Mouse (Mus musculus): ENCODE measurements around the gene Stk38. TPM values are rescaled to one million over a fixed set of nuclear protein-coding genes. Genes with fewer than 3 reads are reported as not detected.

Stk38 gene
- polyA plus RNA-seq, 1 experiment = 32.2 TPM

- Histone ChIP-seq H3K4me1 (peaks cover 69% of the 10 kb centered on the region), H3K36me3 (replicated peaks; ENCODE audit: low read length) (no peaks in the 10 kb centered on the region), H3K9me3 (no peaks in the 10 kb centered on the region), H3K4me3 (replicated peaks) (no peak overlapping the region), H3K27me3 (replicated peaks) (no peaks in the 10 kb centered on the region)
- TF ChIP-seq GATA1 (IDR thresholded peaks at IDR 0.05; ENCODE audit: borderline replicate concordance, low read length) (no peak), FLI1 (IDR thresholded peaks at IDR 0.05; ENCODE audit: low read length) (no peak)
Observed at GRCm38 (mm10) chr17:29024896-29025565, 17.2 kb upstream of the Stk38 start.

- Histone ChIP-seq H3K4me3 (replicated peaks) (peak overlapping the region; percentile 26), H3K4me1 (peaks cover 76% of the 10 kb centered on the region), H3K36me3 (replicated peaks; ENCODE audit: low read length) (no peaks in the 10 kb centered on the region), H3K9me3 (no peaks in the 10 kb centered on the region), H3K27me3 (replicated peaks) (no peaks in the 10 kb centered on the region)
- TF ChIP-seq FLI1 (IDR thresholded peaks at IDR 0.05; ENCODE audit: low read length) = no peak
- no peak for TF ChIP-seq GATA1 (IDR thresholded peaks at IDR 0.05; ENCODE audit: borderline replicate concordance, low read length)
Observed at GRCm38 (mm10) chr17:29024047-29024892, 16.5 kb upstream of the Stk38 start.

- Histone ChIP-seq H3K27me3 (replicated peaks) (no peaks in the 10 kb centered on the region), H3K9me3 (no peaks in the 10 kb centered on the region)
- no peak for TF ChIP-seq FLI1 (IDR thresholded peaks at IDR 0.05; ENCODE audit: low read length)
- TF ChIP-seq GATA1 (IDR thresholded peaks at IDR 0.05; ENCODE audit: borderline replicate concordance, low read length) = no peak
Observed at GRCm38 (mm10) chr17:29023346-29023745, 15.6 kb upstream of the Stk38 start.

DNA sequence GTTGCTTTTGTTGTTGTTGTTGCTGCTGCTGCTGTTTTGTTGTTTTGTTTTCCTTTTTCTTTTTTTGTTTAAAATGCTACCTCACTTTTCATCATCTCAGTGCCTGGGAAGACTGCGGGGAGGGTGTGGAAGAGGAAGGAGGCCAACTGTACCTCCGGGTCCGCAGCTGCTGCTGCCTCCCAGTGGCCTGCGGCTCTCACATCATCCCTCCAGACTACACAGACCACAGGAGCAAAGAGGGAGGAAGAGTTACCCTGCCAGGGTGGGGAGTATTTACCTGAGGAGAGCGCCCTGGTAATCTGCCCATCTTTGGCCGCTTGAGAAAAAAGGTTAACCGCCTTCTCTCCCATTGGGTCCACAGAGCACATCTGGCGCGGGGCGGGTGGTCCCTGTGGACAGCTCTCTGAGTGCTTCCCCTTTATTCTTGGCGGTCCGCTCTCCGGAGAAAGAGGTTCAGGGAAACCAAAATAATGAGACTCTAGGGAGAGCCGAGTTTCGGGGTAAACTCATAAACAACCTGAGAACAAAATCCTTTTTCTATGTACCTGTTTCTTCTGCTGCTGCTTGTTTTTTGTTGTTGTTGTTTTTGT, 14.5 kb upstream of the Stk38 start:
- H3K36me3 ChIP-seq (replicated peaks; ENCODE audit: low read length) = no peaks in the 10 kb centered on the region
- TF ChIP-seq GATA1 (IDR thresholded peaks at IDR 0.05; ENCODE audit: borderline replicate concordance, low read length) (no peak), FLI1 (IDR thresholded peaks at IDR 0.05; ENCODE audit: low read length) (no peak)
- H3K4me3 ChIP-seq (replicated peaks) = peak overlapping the region; percentile 77
- peaks cover 79% of the 10 kb centered on the region for H3K4me1 ChIP-seq
- H3K27me3 ChIP-seq (replicated peaks) = no peaks in the 10 kb centered on the region
- no peaks in the 10 kb centered on the region for H3K9me3 ChIP-seq

More at GRCm38 (mm10) chr17:29023346-29023745, 15.6 kb upstream of the Stk38 start:
- H3K36me3 ChIP-seq (replicated peaks; ENCODE audit: low read length) = no peaks in the 10 kb centered on the region
- no peak overlapping the region for H3K4me3 ChIP-seq (replicated peaks)
- peaks cover 81% of the 10 kb centered on the region for H3K4me1 ChIP-seq

DNA sequence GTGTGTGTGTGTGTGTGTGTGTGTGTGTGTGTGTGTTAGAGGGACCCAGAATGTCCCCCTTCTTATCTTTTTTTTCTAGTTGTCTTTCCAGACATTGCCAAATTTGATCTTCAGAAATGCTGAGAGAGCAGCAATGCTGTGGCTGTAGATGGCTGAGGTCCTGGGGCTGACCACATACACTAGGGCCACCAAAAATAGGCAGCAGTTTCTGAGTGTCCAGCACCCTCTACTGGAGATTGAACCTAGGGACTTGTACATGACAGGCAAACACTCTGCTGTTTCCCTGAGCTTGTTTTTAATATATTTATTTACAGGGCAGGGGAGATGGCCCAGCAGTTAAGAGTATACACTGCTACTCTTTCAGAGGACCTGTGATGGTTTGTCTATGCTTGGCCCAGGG, 12.6 kb upstream of the Stk38 start:
- Histone ChIP-seq H3K27me3 (replicated peaks) (no peaks in the 10 kb centered on the region), H3K9me3 (no peaks in the 10 kb centered on the region), H3K4me3 (replicated peaks) (no peak overlapping the region), H3K36me3 (replicated peaks; ENCODE audit: low read length) (no peaks in the 10 kb centered on the region), H3K4me1 (peaks cover 68% of the 10 kb centered on the region)
- TF ChIP-seq FLI1 (IDR thresholded peaks at IDR 0.05; ENCODE audit: low read length) (no peak), GATA1 (IDR thresholded peaks at IDR 0.05; ENCODE audit: borderline replicate concordance, low read length) (no peak)

DNA sequence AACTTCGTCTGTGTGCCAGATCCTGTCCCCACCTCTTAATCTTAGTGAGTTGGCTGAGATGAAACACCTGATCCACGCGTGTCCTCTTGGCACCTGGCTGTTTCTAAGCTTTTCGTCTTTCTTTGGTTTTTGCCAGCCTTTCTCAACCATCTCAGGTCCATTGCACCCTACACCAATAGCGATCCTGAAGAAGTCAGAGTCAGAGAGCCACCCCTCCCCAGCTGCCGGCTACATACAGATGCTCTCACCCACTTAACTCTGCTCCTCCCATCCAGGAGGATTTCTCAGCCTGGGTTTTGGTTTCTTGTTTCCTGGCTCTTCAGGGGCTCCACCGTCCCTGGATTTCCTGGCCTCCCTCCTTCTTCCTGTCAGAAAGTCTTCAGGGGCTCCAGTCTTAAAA, 11.6 kb upstream of the Stk38 start:
- H3K9me3 ChIP-seq = no peaks in the 10 kb centered on the region
- no peaks in the 10 kb centered on the region for H3K27me3 ChIP-seq (replicated peaks)
- H3K36me3 ChIP-seq (replicated peaks; ENCODE audit: low read length) = no peaks in the 10 kb centered on the region
- peaks cover 64% of the 10 kb centered on the region for H3K4me1 ChIP-seq
- no peak for TF ChIP-seq FLI1 (IDR thresholded peaks at IDR 0.05; ENCODE audit: low read length)
- TF ChIP-seq GATA1 (IDR thresholded peaks at IDR 0.05; ENCODE audit: borderline replicate concordance, low read length) = no peak
- no peak overlapping the region for H3K4me3 ChIP-seq (replicated peaks)

DNA sequence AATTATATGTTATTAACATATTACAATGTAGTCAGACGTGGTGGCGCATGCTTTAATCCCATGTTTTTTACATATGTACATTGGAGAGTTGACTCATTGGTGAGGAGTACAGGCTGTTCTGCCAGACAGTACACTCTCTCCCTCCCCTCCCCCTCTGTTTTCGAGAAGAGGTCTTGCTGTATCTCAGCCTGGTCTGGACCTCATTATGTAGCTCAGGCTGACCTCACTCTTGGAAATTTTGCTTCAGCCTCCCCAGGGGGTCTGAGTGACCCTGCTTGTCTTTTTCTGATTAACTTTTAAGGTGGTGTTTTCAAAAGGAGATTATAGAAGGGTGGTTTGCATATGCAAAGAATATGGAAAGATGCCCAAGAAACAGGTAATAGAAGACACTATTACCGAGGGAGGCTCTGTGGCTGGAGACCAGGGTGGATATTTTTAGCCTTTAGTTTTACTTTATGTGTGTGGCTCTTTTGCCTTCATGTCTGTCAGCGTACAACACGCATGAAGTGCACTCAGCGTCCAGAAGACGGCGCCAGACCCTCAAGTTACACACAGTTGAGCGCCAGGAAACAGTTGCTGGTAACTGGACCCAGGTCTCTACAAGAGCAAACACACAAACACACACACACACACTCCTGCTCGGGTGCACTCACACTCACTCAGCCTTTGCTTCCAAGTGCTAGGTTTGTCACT, 10.6 kb upstream of the Stk38 start:
- no peak overlapping the region for H3K4me3 ChIP-seq (replicated peaks)
- peaks cover 64% of the 10 kb centered on the region for H3K4me1 ChIP-seq
- no peaks in the 10 kb centered on the region for H3K27me3 ChIP-seq (replicated peaks)
- H3K36me3 ChIP-seq (replicated peaks; ENCODE audit: low read length) = no peaks in the 10 kb centered on the region
- H3K9me3 ChIP-seq = no peaks in the 10 kb centered on the region
- no peak for TF ChIP-seq GATA1 (IDR thresholded peaks at IDR 0.05; ENCODE audit: borderline replicate concordance, low read length)
- TF ChIP-seq FLI1 (IDR thresholded peaks at IDR 0.05; ENCODE audit: low read length) = no peak

- Histone ChIP-seq H3K9me3 (no peaks in the 10 kb centered on the region), H3K4me3 (replicated peaks) (no peak overlapping the region), H3K4me1 (peaks cover 52% of the 10 kb centered on the region), H3K36me3 (replicated peaks; ENCODE audit: low read length) (no peaks in the 10 kb centered on the region), H3K27me3 (replicated peaks) (no peaks in the 10 kb centered on the region)
- TF ChIP-seq GATA1 (IDR thresholded peaks at IDR 0.05; ENCODE audit: borderline replicate concordance, low read length) (no peak), FLI1 (IDR thresholded peaks at IDR 0.05; ENCODE audit: low read length) (no peak)
Observed at GRCm38 (mm10) chr17:29016705-29017104, 8.9 kb upstream of the Stk38 start.

- Histone ChIP-seq H3K9me3 (no peaks in the 10 kb centered on the region), H3K4me1 (peaks cover 41% of the 10 kb centered on the region), H3K4me3 (replicated peaks) (no peak overlapping the region), H3K27me3 (replicated peaks) (no peaks in the 10 kb centered on the region), H3K36me3 (replicated peaks; ENCODE audit: low read length) (no peaks in the 10 kb centered on the region)
- TF ChIP-seq GATA1 (IDR thresholded peaks at IDR 0.05; ENCODE audit: borderline replicate concordance, low read length) = no peak
- TF ChIP-seq FLI1 (IDR thresholded peaks at IDR 0.05; ENCODE audit: low read length) = no peak
Observed at GRCm38 (mm10) chr17:29015638-29016037, 7.8 kb upstream of the Stk38 start.

All from megakaryocyte, embryonic 14.5 days (primary cell).